Mouse (Mus musculus) left cerebral cortex, adult 2 months (tissue): ENCODE data around the gene Uhrf1. TPM values are rescaled to one million over a fixed set of nuclear protein-coding genes. Genes with fewer than 3 reads are reported as not detected.

Source experiments
- DNase-seq, 2 experiments: peaks; one replicate each; pipeline ENCODE4 v3.0.0; 2021 to 2022; ENCODE audit warnings: low spot score in 2 of 2, mixed read lengths in 1 of 2; ENCODE audit errors: extremely low spot score in 1 of 2
- H3K27ac ChIP-seq: fragments of 200-600 bp; 2 replicates; pipeline ENCODE4 v1.8.1; 2022
- H3K4me3 ChIP-seq: fragments of 200-600 bp; 2 replicates; pipeline ENCODE4 v1.8.1; 2022
- CTCF ChIP-seq: fragments of 200-600 bp; IDR thresholded peaks from 2 replicates; pipeline ENCODE4 v1.8.1; 2022; ENCODE audit warnings: antibody characterized with exemption, mild to moderate bottlenecking, moderate library complexity
- intact Hi-C: fragments of 180-260 bp; cut with DNase I; formaldehyde crosslinking; loops from one replicate; pipeline ENCODE4 v1.15.1; 2025
- total RNA-seq, 2 experiments: library from RNA; stranded (reverse); gene quantifications; 2 replicates each; pipeline ENCODE4 v1.2.3; 2021

The Uhrf1 gene
- total RNA-seq, 2 experiments from 2014 or later: 0.70 to 0.91 TPM

DNA sequence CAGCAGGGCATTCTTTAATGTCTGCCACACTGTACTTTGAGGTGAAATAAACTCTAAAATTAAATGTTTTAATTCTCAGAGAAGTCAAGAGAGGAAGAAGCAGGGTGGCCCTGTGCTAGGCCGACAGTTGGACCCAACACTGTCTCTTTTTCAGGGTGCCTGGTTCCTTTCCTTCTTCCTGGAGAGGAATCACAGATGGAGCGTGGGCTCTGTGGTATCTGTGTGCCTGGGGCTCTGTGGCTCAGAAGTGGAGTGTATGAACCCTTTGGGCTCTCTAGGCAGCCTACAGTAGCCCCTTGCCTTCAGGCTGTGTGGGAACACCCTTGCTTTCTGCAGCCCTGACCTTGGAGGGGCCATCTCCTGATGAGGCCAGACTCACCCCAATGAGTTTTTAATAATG lies 58.4 kb downstream of the Uhrf1 start:
- H3K27ac ChIP-seq: peak overlapping the region; percentile 88
- TF ChIP-seq CTCF: no peak
- H3K4me3 ChIP-seq: no peak overlapping the region
- intact Hi-C loops: loop anchor here (2.0 kb wide), 1 partner anchor 115 kb away; the partner anchor contains the start of gene Ptprs
- DNase-seq: no peak

DNA sequence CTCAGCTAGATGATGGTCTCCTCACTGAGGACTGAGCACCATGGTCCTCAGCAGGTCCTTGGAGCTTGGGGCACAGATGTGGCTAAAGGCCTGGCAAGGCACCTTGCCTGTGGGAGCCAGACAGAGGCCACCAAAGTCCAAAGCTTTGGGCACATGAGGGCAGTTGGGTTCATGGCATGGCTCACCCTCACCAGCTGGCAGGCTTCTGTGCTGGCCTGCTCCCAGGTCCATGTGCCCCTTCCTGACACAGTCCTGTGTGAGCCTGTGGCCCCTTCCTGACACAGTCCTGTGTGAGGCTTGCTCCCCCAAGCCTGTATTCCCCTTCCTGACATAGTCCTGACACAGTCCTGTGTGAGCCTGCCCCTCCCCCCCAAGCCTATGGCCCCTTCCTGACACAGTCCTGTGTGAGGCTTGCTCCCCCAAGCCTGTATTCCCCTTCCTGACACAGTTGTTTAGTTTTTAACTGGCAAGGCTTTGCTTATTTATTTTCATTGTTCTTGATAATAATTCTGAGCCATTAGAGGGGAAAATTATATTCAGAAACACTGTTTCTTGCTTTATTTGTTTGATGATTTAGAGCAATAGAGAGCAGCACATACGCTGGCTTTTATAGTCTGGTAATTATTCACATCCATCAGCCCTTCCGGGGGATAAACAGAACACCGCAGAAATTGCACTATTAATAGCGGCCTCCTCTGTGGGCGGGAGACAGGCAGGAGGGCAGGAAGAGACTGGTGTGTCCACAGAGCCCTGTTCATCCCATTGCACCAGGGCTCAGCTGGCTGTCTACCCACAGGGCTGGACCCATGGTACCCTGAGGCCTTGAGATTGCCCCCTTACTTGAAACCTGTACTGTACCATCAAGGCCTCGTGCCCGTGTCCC lies 62.9 kb downstream of the Uhrf1 start:
- Histone ChIP-seq H3K27ac (peak overlapping the region; percentile 9), H3K4me3 (no peak overlapping the region)
- DNase-seq: no peak
- intact Hi-C loops: no loop called here
- TF ChIP-seq CTCF: no peak

DNA sequence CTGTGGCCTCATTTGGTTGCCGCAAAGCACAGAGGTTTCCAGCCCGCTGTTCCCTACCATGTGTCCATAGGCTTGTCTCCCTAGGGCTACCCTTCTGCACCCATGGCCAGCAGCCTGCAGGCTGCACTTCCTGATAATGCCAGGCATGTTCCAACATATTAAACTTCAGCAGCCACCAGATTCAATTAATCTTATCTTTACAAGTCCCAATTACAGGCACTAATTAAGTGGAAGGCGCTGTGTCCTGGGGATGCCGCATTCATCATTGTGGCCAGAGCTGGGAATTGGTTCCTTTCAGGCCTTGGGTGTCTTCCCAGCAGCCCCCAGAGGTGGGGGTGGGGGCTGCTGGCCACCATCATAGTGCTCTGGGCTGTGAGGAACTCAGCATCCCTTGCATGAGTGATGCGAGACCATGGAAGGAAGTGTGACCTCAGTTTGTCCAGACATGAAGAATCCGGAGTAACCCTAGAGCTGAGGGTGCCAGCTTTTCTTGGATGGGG lies 65.2 kb downstream of the Uhrf1 start:
- DNase-seq: no peak
- H3K4me3 ChIP-seq: no peak overlapping the region
- intact Hi-C loops: no loop called here
- TF ChIP-seq CTCF: no peak
- H3K27ac ChIP-seq: no peak overlapping the region; the same call in 1 of the 2 replicates

GRCm38 (mm10) chr17:56370090-56370489 lies 67.0 kb downstream of the Uhrf1 start:
- TF ChIP-seq CTCF: no peak
- DNase-seq: no peak
- peak overlapping the region; percentile 92 for H3K27ac ChIP-seq
- H3K4me3 ChIP-seq: no peak overlapping the region
- intact Hi-C loops: no loop called here

- no peak for TF ChIP-seq CTCF
- H3K4me3 ChIP-seq: no peak overlapping the region
- H3K27ac ChIP-seq: peak overlapping the region; percentile 92
- peak; percentile 78 to 79 for DNase-seq
- intact Hi-C loops: no loop called here
These were observed 68.0 kb downstream of the Uhrf1 start for GRCm38 (mm10) chr17:56371029-56371660.

- no peak for DNase-seq
- H3K27ac ChIP-seq: peak overlapping the region; percentile 92
- H3K4me3 ChIP-seq: no peak overlapping the region
- TF ChIP-seq CTCF: peak; percentile 36
- intact Hi-C loops: no loop called here
These were observed 69.0 kb downstream of the Uhrf1 start for GRCm38 (mm10) chr17:56372109-56372508.

Other genes with a start within 250 kb of the Uhrf1 start
- 10 to 100 TPM; 91.2 to 98.3 TPM for gene Ubxn6, start 228.3 kb upstream of the Uhrf1 start, total RNA-seq
- 100 to 1,000 TPM; 102 to 109 TPM for gene Hdgfl2, start 223.7 kb upstream of the Uhrf1 start, total RNA-seq
- gene Plin4, start 193.5 kb upstream of the Uhrf1 start, total RNA-seq: 1 to 10 TPM; 5.0 to 7.4 TPM
- under 1 TPM; 0.38 to 0.68 TPM for gene Plin5, start 185.7 kb upstream of the Uhrf1 start, total RNA-seq
- gene Lrg1, start 181.3 kb upstream of the Uhrf1 start, total RNA-seq: 1 to 10 TPM; 4.2 to 6.1 TPM
- gene Sema6b, start 163.0 kb upstream of the Uhrf1 start, total RNA-seq: 100 to 1,000 TPM; 117 to 125 TPM
- gene Tnfaip8l1, start 140.8 kb upstream of the Uhrf1 start, total RNA-seq: 1 to 10 TPM; 7.5 to 8.7 TPM
- 10 to 100 TPM; 39.5 to 41.2 TPM for gene Mydgf, start 119.4 kb upstream of the Uhrf1 start, total RNA-seq
- 10 to 100 TPM; 70.7 to 74.1 TPM for gene Dpp9, start 84.4 kb upstream of the Uhrf1 start, total RNA-seq
- 10 to 100 TPM; 31.8 to 34.6 TPM for gene Fem1a, start 46.5 kb upstream of the Uhrf1 start, total RNA-seq
- 1 to 10 TPM; 6.9 to 7.2 TPM for gene Ticam1, start 26.5 kb upstream of the Uhrf1 start, total RNA-seq
- gene Plin3, start 10.4 kb upstream of the Uhrf1 start, total RNA-seq: 10 to 100 TPM in 1 of 2 experiments, 1 to 10 TPM in 1; 7.7 to 11.4 TPM
- not detected for gene Arrdc5, start 3.0 kb upstream of the Uhrf1 start, total RNA-seq
- gene Kdm4b, start 22.7 kb downstream of the Uhrf1 start, total RNA-seq: 10 to 100 TPM; 66.2 to 71.8 TPM
- 100 to 1,000 TPM; 645 to 696 TPM for gene Ptprs, start 173.2 kb downstream of the Uhrf1 start, total RNA-seq
- not detected for gene Znrf4, start 209.1 kb downstream of the Uhrf1 start, total RNA-seq